Mouse (Mus musculus) MEL (cell line): Measurements from ENCODE around the gene Frem1.

Experiments
- CTCF ChIP-seq, 3 experiments: IDR thresholded peaks in 2 of 3; conservative IDR thresholded peaks in 1 of 3; 2 replicates each; pipeline ENCODE4 v1.5.1; 2011 to 2012; ENCODE audit warnings: low read length in 3 of 3, low read depth in 2 of 3, mild to moderate bottlenecking in 2 of 3, improper control_type of control experiment in 1 of 3, inconsistent platforms in 1 of 3, mixed read lengths in 1 of 3, moderate library complexity in 1 of 3; ENCODE audit not compliant: control insufficient read depth in 1 of 3, insufficient read depth in 1 of 3, poor library complexity in 1 of 3, severe bottlenecking in 1 of 3
- ELF1 ChIP-seq: IDR thresholded peaks from 2 replicates; pipeline ENCODE4 v1.6.1; 2014; ENCODE audit warnings: low read depth, mild to moderate bottlenecking, inconsistent platforms, low read length, improper control_type of control experiment, moderate library complexity
- KAT2A ChIP-seq: conservative IDR thresholded peaks from 2 replicates; pipeline ENCODE4 v1.6.1; 2012; ENCODE audit warnings: low read depth, low read length, improper control_type of control experiment, inconsistent platforms
- NRF1 ChIP-seq: IDR thresholded peaks from 2 replicates; pipeline ENCODE4 v1.6.1; 2014; ENCODE audit warnings: low read depth, mild to moderate bottlenecking, inconsistent platforms, low read length, improper control_type of control experiment, moderate library complexity; ENCODE audit not compliant: poor library complexity, insufficient read depth, severe bottlenecking
- POLR2A ChIP-seq, 2 experiments: IDR thresholded peaks; 2 replicates each; pipeline ENCODE4 v1.6.1; 2011 to 2012; ENCODE audit warnings: low read length in 2 of 2, mild to moderate bottlenecking in 2 of 2, control low read depth in 1 of 2, improper control_type of control experiment in 1 of 2, low read depth in 1 of 2, moderate library complexity in 1 of 2; ENCODE audit not compliant: control insufficient read depth in 1 of 2, insufficient read depth in 1 of 2, poor library complexity in 1 of 2
- RAD21 ChIP-seq: IDR thresholded peaks from 2 replicates; pipeline ENCODE4 v1.6.1; 2011; ENCODE audit warnings: mild to moderate bottlenecking, low read depth, low read length, improper control_type of control experiment
- USF1 ChIP-seq: IDR thresholded peaks from 2 replicates; pipeline ENCODE4 v1.6.1; 2014; ENCODE audit warnings: low read depth, mild to moderate bottlenecking, inconsistent platforms, low read length, improper control_type of control experiment, moderate library complexity
- ZC3H11A ChIP-seq: IDR thresholded peaks from 2 replicates; pipeline ENCODE4 v1.6.1; 2012; ENCODE audit warnings: low read depth, mild to moderate bottlenecking, inconsistent platforms, low read length, improper control_type of control experiment

- TF ChIP-seq ZC3H11A = peak; percentile 81
- TF ChIP-seq NRF1 = no peak
- TF ChIP-seq KAT2A = no peak
- peak; percentile 75 to 79 (median 77) for TF ChIP-seq CTCF (IDR thresholded peaks at IDR 0.05 in 2 of 3, conservative IDR thresholded peaks at IDR 0.05 in 1 of 3; ENCODE audit: control insufficient read depth in 1 of 3, insufficient read depth in 1 of 3, low read depth in 2 of 3, low read length in 3 of 3, poor library complexity in 1 of 3, severe bottlenecking in 1 of 3)
- TF ChIP-seq USF1 = no peak
- no peak for TF ChIP-seq POLR2A (IDR thresholded peaks at IDR 0.05; ENCODE audit: control insufficient read depth in 1 of 2, insufficient read depth in 1 of 2, low read depth in 1 of 2, low read length in 2 of 2, poor library complexity in 1 of 2)
- no peak for TF ChIP-seq ELF1
- TF ChIP-seq RAD21 = peak; percentile 90
Observed at GRCm38 (mm10) chr4:82933698-82934210, 118.4 kb downstream of the Frem1 start.
